Mouse (Mus musculus): Measurements from ENCODE around the gene Slc23a4.

GRCm38 (mm10) chr6:35033341-35033740 lies 45.1 kb upstream of the Slc23a4 start:
- TF ChIP-seq POLR2A (IDR thresholded peaks at IDR 0.05; ENCODE audit: insufficient read depth, low read depth, low read length) (no peak), CTCF (IDR thresholded peaks at IDR 0.05) (no peak)
